Mouse (Mus musculus): ENCODE results near the gene Grap. TPM values are rescaled to one million over a fixed set of nuclear protein-coding genes. Genes with fewer than 3 reads are reported as not detected.

The Grap gene
- total and polyA plus RNA-seq, 2 experiments from 2014 or later: 4.3 to 11.0 TPM

- WGBS: 81% methylated on average over 5 of the region's 5 CpGs
Measured at GRCm38 (mm10) chr11:61645357-61645857, 7.7 kb upstream of the Grap start.

GRCm38 (mm10) chr11:61646499-61647039 is 6.5 kb upstream of the Grap start:
- TF ChIP-seq CTCF (IDR thresholded peaks at IDR 0.05; ENCODE audit: low read depth): no peak
- no peak for TF ChIP-seq EP300 (IDR thresholded peaks at IDR 0.05; ENCODE audit: low read depth)
- Histone ChIP-seq H3K27ac (ENCODE audit: low read depth) (no peak overlapping the region), H3K4me3 (ENCODE audit: low read depth, low read length) (no peak overlapping the region), H3K9me3 (replicated peaks; ENCODE audit: control insufficient read depth, low read length) (no peaks in the 10 kb centered on the region), H3K4me1 (ENCODE audit: control insufficient read depth, insufficient read depth) (no peaks in the 10 kb centered on the region), H3K9ac (replicated peaks; ENCODE audit: low read depth, low read length) (no peak overlapping the region), H3K4me2 (ENCODE audit: low read depth, low read length) (no peak overlapping the region), H3K36me3 (replicated peaks; ENCODE audit: control insufficient read depth, insufficient read depth, low read length) (no peaks in the 10 kb centered on the region), H3K27me3 (ENCODE audit: control insufficient read depth, insufficient read depth, low read length) (no peaks in the 10 kb centered on the region)
- WGBS: 61% methylated on average over 2 of the region's 2 CpGs
- no peak for DNase-seq (ENCODE audit: low spot score)
- no peak for ATAC-seq (ENCODE audit: insufficient read depth, low read depth)

More at GRCm38 (mm10) chr11:61645357-61645857, 7.7 kb upstream of the Grap start:
- Histone ChIP-seq H3K9ac (replicated peaks; ENCODE audit: low read depth, low read length) (no peak overlapping the region), H3K27me3 (ENCODE audit: control insufficient read depth, insufficient read depth, low read length) (no peaks in the 10 kb centered on the region), H3K4me1 (ENCODE audit: control insufficient read depth, insufficient read depth) (no peaks in the 10 kb centered on the region), H3K36me3 (replicated peaks; ENCODE audit: control insufficient read depth, insufficient read depth, low read length) (no peaks in the 10 kb centered on the region), H3K9me3 (replicated peaks; ENCODE audit: control insufficient read depth, low read length) (no peaks in the 10 kb centered on the region), H3K27ac (ENCODE audit: low read depth) (0 out of 2 replicates have a peak overlapping the region, but pooled peaks have one; percentile 33), H3K4me3 (ENCODE audit: low read depth, low read length) (no peak overlapping the region), H3K4me2 (ENCODE audit: low read depth, low read length) (no peak overlapping the region)
- ATAC-seq (ENCODE audit: insufficient read depth, low read depth) (no peak), DNase-seq (ENCODE audit: low spot score) (no peak)
- TF ChIP-seq CTCF (IDR thresholded peaks at IDR 0.05; ENCODE audit: low read depth): no peak
- no peak for TF ChIP-seq EP300 (IDR thresholded peaks at IDR 0.05; ENCODE audit: low read depth)

- Histone ChIP-seq H3K27me3 (ENCODE audit: control insufficient read depth, insufficient read depth, low read length) (no peaks in the 10 kb centered on the region), H3K4me1 (ENCODE audit: control insufficient read depth, insufficient read depth) (no peaks in the 10 kb centered on the region), H3K9ac (replicated peaks; ENCODE audit: low read depth, low read length) (no peak overlapping the region), H3K27ac (ENCODE audit: low read depth) (no peak overlapping the region), H3K4me2 (ENCODE audit: low read depth, low read length) (no peak overlapping the region), H3K9me3 (replicated peaks; ENCODE audit: control insufficient read depth, low read length) (no peaks in the 10 kb centered on the region), H3K36me3 (replicated peaks; ENCODE audit: control insufficient read depth, insufficient read depth, low read length) (no peaks in the 10 kb centered on the region), H3K4me3 (ENCODE audit: low read depth, low read length) (no peak overlapping the region)
- ATAC-seq (ENCODE audit: insufficient read depth, low read depth) (no peak), DNase-seq (ENCODE audit: low spot score) (no peak)
- 71% methylated on average over 10 of the region's 10 CpGs for WGBS
- no peak for TF ChIP-seq CTCF (IDR thresholded peaks at IDR 0.05; ENCODE audit: low read depth)
- no peak for TF ChIP-seq EP300 (IDR thresholded peaks at IDR 0.05; ENCODE audit: low read depth)
Measured at GRCm38 (mm10) chr11:61647110-61647910, 5.8 kb upstream of the Grap start.

- Histone ChIP-seq H3K27ac (ENCODE audit: low read depth) (peak overlapping the region; percentile 3; the same call in 1 of the 2 replicates), H3K4me1 (ENCODE audit: control insufficient read depth, insufficient read depth) (no peaks in the 10 kb centered on the region), H3K9ac (replicated peaks; ENCODE audit: low read depth, low read length) (no peak overlapping the region), H3K36me3 (replicated peaks; ENCODE audit: control insufficient read depth, insufficient read depth, low read length) (no peaks in the 10 kb centered on the region), H3K4me2 (ENCODE audit: low read depth, low read length) (no peak overlapping the region), H3K9me3 (replicated peaks; ENCODE audit: control insufficient read depth, low read length) (no peaks in the 10 kb centered on the region), H3K27me3 (ENCODE audit: control insufficient read depth, insufficient read depth, low read length) (no peaks in the 10 kb centered on the region), H3K4me3 (ENCODE audit: low read depth, low read length) (no peak overlapping the region)
- ATAC-seq (ENCODE audit: insufficient read depth, low read depth) (no peak), DNase-seq (ENCODE audit: low spot score) (no peak)
- TF ChIP-seq CTCF (IDR thresholded peaks at IDR 0.05; ENCODE audit: low read depth): no peak
- TF ChIP-seq EP300 (IDR thresholded peaks at IDR 0.05; ENCODE audit: low read depth): no peak
- WGBS: 63% methylated on average over 6 of the region's 6 CpGs
Measured at GRCm38 (mm10) chr11:61647956-61648748, 4.9 kb upstream of the Grap start.

- Histone ChIP-seq H3K36me3 (replicated peaks; ENCODE audit: control insufficient read depth, insufficient read depth, low read length) (no peaks in the 10 kb centered on the region), H3K4me1 (ENCODE audit: control insufficient read depth, insufficient read depth) (no peaks in the 10 kb centered on the region), H3K9me3 (replicated peaks; ENCODE audit: control insufficient read depth, low read length) (no peaks in the 10 kb centered on the region), H3K9ac (replicated peaks; ENCODE audit: low read depth, low read length) (no peak overlapping the region), H3K27me3 (ENCODE audit: control insufficient read depth, insufficient read depth, low read length) (no peaks in the 10 kb centered on the region), H3K27ac (ENCODE audit: low read depth) (no peak overlapping the region), H3K4me3 (ENCODE audit: low read depth, low read length) (no peak overlapping the region), H3K4me2 (ENCODE audit: low read depth, low read length) (no peak overlapping the region)
- WGBS: 73% methylated on average over 7 of the region's 7 CpGs
- ATAC-seq (ENCODE audit: insufficient read depth, low read depth) (no peak), DNase-seq (ENCODE audit: low spot score) (no peak)
- TF ChIP-seq EP300 (IDR thresholded peaks at IDR 0.05; ENCODE audit: low read depth) (no peak), CTCF (IDR thresholded peaks at IDR 0.05; ENCODE audit: low read depth) (no peak)
Measured at GRCm38 (mm10) chr11:61648749-61649115, 4.3 kb upstream of the Grap start.
